Mouse (Mus musculus) neural tube, postnatal 0 days (tissue): ENCODE measurements around the gene Cpd. TPM values are rescaled to one million over a fixed set of nuclear protein-coding genes. Genes with fewer than 3 reads are reported as not detected.

ENCODE experiments used
- polyA plus RNA-seq: library from polyadenylated mRNA; unstranded; fragments of >200 nt; fragmentation: Nextera tagmentation; extraction: Ambion mirVana; gene quantifications from 2 replicates; pipeline ENCODE4 v1.2.1, GENCODE M21; 2015

The Cpd gene
- polyA plus RNA-seq: 5.4 and 5.9 TPM in 2 replicates

DNA sequence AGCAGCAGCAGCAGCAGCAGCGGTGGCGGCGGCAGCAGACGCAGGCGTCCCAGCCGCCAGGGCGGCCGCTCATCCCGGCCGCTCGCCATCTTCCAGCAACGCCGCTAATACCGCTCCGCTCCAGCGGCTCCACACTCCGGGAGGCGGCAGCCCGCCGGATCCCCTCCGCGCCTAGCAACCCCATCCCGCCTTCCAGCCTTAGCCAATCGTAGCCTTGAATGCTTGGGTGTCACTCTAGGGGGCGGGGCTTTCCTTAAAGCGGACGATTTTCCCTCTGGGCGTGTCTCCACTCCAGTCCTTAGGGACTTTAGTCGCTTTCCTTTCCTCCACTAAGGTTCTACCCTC is at the start of gene Cpd:
Cpd (minus strand) TSS at position 141 of the 345 bp plus-strand sequence.

DNA sequence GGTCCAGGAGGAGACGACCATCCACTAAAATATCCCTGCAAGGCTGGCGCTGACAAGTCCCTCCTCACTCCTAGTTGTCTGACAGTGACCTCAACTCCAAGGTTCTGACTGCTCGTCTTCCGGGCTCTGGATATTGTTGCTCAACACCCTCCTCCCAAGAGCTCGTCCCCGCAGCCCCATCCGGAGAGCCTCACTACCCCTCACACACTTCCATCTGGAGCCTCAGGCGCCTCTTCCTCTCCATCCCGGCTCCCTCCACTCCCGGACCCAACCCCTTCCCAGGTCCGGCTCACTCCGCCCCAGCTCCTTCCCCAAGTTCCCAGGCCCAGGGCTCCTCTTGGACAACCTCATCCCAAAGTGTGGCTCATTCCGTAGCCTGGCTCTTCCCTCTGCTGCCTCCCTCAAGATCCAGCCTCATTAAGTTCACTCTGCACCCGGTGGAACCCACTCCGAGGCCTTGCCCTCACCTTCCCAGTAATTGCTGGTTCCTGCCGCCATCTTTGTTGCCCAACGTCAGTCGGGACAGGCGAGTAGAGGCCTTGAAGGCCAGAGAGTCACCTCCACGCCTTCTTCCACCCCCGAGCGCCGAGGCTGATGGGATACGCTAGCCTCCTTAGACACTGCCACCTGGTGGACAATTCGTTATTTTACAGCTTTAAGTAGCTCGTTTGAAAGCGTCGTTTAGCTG is 83.6 kb downstream of the Cpd start, which contains the start of gene Gosr1:
Gosr1 (minus strand) TSS at position 527 of the 688 bp plus-strand sequence.

Other genes with a start within 250 kb of the Cpd start
- 76.3 and 84.9 TPM in 2 replicates for gene Abr, start 224.7 kb downstream of the Cpd start, polyA plus RNA-seq
- 2.4 and 3.2 TPM in 2 replicates for gene Bhlha9, start 174.5 kb downstream of the Cpd start, polyA plus RNA-seq
- 1.7 and 7.6 TPM in 2 replicates for gene Trarg1, start 167.2 kb downstream of the Cpd start, polyA plus RNA-seq
- 20.1 and 20.4 TPM in 2 replicates for gene Gosr1, start 83.4 kb downstream of the Cpd start, polyA plus RNA-seq
- gene Tmigd1, start 55.1 kb upstream of the Cpd start, polyA plus RNA-seq: 0.17 and 0.40 TPM in 2 replicates
- 112 and 117 TPM in 2 replicates for gene Blmh, start 77.8 kb upstream of the Cpd start, polyA plus RNA-seq
- gene Slc6a4, start 151.6 kb upstream of the Cpd start, polyA plus RNA-seq: 0.72 and 1.0 TPM in 2 replicates
- gene Nsrp1, start 231.4 kb upstream of the Cpd start, polyA plus RNA-seq: 44.7 and 50.3 TPM in 2 replicates